Mouse (Mus musculus) B cell, adult 2 months (primary cell): Measurements from ENCODE around the gene Gm5129.

Experiments used
- DNase-seq, 2 experiments: peaks; one replicate each; pipeline ENCODE4 v3.0.0; 2022

The Gm5129 gene

DNA sequence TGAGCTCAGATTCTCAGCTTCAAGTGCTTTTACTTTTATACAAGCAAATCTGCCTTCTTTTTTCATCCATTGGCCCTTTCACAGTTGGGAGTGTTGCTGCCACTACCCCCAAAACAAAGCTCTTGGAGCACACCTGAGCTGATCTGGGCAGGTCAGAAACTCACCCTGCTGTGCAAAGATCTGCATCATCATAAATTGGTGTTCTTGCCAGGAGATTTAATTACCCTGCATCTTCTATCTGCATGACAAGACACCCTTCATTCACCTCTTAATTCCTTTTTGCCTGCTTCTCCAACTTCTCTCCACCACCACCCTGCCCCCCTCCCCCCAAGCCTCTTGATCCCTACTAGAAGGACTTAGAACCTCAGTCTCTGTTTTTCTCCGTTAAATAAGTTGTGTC is 14.6 kb downstream of the Gm5129 start:
- no peak for DNase-seq

DNA sequence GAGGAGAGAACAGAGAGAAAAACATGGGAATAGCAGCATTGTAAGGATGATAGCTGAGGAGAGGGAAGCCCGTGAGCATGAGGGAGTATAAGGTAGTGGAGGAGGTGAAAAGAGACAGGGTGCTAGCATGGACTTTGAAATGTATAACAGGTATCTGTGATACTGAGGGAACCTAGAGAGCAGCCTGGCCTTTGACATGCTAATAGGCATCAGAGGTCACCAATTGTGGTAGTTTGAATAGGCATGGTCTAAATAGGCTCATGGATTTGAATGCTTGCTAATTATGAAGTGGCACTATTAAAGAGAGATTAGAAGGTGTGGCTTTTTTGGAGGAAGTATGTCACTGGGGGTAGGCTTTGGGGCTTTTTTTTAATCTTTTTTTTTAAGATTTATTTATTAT is 22.8 kb downstream of the Gm5129 start:
- no peak for DNase-seq

DNA sequence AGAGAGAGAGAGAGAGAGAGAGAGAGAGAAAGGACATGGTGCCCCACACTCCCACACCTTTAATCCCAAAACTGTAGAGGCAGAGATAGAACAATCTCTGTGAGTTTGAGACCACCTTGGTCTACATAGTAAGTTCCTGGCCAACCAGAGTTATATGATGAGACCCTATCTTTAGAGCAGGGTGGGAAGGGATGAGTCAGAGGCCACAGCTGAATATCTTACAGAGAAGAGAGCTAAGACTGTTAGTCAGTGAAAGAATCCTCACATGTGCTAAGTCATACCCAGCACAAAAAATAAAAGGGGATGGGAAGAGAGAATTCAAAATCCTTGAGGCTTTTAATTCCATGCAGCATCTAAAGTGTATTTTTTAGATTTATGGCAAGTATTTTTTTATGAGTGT is 24.1 kb downstream of the Gm5129 start:
- no peak for DNase-seq

- no peak for DNase-seq
These were observed 27.5 kb downstream of the Gm5129 start for GRCm38 (mm10) chr5:29708258-29708657.

DNA sequence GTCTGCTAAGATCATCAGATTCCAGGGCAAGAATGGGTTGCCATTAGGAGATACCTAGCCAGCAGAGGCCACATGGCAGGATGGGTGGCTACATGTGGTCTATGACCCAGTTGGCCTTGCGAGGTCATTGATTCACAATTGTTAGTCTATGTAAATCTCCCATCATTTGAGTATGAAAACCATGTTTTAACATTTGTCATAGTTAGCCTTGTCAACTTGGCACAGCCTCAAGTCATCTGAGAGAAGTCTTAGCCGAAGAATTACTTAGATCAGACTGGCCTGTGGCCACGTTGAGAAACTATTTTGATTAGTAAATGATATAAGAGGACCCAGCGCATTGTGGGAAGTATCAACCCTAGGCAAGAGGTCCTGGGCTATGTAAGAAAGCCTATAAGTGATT is 28.5 kb downstream of the Gm5129 start:
- no peak for DNase-seq

DNA sequence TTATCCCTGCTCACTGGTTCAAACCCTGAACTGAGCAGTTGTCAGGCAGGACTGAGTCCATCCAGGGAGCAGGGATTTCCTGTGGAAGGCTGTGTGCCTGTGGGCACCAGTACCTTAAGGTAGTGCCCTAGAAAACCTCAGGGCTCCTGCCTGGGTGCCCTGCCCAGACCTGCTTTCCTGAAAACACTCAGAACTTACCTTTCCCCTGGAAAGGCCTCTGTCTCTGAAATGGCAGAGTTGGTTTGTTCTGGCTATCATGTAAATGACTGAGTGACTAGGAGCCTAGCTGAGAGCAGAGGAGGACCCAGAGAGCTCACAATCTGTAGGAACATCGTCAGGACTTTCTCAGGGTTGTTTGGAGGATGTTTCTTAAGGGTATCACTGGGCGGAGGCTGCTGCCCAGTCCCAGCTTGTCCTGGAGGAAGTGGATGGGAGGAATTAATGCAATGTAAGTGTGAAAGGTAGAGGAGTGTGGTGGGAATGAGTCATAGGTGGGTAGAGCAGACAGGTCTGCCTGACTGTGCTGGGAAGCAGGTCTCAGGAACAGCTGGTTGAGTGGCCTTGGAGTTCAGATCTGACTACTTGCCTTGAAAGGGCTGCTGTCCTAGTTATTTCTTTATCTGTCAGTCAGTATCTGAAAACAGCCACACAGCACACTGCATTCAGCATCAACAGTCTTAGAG is 36.1 kb downstream of the Gm5129 start:
- DNase-seq: no peak

DNA sequence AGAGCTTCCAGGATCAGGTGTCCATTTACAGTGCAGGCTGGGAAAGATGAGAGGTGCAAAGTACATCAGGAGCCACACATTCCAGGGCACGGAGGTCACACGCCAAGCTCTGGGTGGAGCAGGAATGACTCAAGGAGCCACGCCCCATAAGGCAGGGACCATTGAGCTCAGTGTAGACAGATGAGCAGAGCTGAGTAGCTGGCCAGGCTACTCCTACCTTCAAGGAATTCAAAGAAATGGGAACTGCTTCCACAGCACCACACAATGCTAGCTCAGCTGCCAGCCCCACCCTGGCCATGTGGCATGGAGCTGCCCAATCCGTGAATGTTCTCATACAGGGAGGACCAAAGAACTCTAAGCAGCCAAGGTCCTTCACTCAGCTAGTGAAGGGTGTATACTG is 37.2 kb downstream of the Gm5129 start:
- no peak for DNase-seq

GRCm38 (mm10) chr5:29688352-29688751 is 47.4 kb downstream of the Gm5129 start:
- DNase-seq: no peak

DNA sequence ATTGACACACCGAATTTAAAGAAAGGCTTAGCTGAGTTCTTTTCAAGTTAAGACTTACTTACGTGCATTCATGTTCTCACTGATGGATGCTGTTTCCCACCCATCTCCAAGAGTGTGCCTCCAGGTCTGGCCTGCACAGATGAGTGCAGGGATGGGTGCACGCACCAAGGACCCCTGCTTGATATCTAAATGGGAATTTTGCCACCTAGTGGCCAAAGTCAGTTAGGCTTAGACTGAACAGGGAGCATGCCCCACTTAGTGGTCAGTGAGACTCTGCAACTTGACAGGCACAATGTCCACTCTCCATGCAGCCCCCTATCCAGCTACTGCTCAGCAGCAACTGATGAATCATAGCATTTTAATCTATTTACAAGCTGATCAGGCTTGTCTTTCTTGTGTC is 48.1 kb downstream of the Gm5129 start:
- peak; percentile 32 to 35 for DNase-seq
